Mouse (Mus musculus) NIH3T3 (cell line): ENCODE measurements around the gene Dcst2.
A peak's percentile ranks its signal among the peaks of the same experiment; 100 is the strongest.

ENCODE experiments used
- DNase-seq: peaks from one replicate; pipeline ENCODE4 v3.0.0-alpha.2; 2012; ENCODE audit warnings: low read depth

The Dcst2 gene

DNA sequence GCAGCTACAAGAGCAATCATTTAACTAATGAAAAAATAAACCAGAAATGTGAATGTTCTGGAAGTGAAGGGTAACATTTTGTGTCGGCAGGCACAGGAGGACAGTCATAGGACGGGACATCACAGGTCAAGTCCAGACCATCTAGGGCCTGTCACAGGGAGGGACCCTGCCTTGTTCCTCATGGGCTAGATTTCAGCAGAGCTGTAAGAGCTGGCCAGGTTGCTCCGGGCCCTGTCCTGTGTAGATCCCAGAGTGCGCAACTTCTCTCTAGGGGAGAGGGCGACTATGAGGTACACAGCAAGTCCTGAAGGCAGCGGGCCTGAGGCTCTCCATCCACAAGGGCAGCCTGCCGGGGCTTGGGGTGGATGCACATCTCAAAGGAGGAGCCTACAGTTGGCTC lies at the start of gene Dcst2:
Gene Dcst2 (plus strand): TSS at position 301 of the 400 bp plus-strand sequence.
- DNase-seq, result no peak

DNA sequence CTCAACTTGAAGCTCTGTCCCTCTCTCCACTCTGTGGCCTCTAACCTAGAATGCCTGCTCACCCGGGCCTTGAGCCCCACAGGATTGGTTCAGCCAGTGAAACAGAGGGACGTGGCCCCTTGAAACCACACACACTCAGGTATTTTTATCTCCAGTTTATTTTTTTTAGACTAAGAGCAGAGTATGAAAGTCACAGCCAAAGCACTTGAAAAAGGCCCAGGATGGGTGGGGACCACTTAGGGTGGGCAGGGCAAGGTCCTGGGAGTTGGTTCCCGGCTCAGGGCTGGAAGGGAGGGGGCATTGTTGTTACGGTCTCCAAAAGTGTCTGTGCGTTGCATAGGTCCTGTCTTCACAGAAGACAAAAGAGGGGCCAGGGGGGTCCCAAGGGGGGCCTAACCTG lies 47.4 kb upstream of the Dcst2 start:
- no peak for DNase-seq

DNA sequence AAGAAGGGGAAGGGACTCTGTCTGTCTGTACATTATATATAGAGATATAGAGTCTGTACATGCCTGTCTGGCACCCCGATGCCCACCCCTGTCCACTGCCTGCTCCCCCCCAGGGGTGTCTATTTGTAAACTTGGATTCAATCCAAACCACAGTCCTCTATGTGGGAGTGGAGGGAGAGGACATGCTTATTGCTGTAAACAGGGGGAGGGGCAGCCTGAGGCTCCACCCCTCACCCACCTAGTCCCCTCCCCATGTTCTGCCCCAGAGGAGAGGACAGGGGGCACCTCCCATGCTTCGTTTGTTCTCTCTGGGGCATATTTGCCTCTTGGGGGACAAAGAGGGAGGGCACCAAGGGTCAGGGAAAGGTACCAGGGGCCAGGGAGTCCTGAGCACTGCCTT lies 47.0 kb upstream of the Dcst2 start:
- peak; percentile 28 for DNase-seq

DNA sequence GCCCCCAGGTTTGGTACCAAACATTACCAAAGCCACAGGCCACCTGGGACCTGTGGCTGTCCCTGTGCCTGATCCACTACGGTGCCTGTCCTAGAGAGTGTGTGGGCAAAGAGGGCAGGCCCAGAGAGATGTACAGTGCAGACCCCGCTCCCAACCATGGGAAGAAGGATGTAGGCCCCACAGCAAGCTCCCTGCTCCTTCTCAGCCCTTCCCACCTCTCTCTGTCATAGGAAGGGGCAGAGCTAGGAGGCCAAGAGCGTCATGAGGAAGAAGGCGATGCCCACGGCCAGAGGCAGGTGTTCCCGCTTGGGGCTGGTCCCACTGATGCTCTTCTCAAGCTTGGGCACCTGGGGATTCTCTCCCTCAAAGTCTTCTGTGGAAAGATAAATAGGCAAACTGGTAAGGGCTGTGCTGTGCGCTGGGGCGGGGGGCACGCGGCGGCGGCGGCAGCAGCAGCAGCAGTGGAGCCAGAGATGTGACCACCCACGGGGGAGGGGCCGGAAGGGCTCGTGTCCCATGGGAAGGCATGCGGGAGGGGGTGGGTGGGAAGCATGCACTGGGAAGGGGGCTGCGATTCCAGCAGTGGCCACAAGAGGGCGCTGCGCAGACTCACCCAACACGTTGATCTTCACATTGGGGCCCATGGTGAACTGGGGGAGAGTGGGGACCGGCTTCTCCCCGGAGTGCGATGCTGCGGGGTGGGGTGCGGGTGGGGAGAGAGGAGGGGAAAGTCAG lies 46.4 kb upstream of the Dcst2 start:
- DNase-seq, result peak; percentile 91

DNA sequence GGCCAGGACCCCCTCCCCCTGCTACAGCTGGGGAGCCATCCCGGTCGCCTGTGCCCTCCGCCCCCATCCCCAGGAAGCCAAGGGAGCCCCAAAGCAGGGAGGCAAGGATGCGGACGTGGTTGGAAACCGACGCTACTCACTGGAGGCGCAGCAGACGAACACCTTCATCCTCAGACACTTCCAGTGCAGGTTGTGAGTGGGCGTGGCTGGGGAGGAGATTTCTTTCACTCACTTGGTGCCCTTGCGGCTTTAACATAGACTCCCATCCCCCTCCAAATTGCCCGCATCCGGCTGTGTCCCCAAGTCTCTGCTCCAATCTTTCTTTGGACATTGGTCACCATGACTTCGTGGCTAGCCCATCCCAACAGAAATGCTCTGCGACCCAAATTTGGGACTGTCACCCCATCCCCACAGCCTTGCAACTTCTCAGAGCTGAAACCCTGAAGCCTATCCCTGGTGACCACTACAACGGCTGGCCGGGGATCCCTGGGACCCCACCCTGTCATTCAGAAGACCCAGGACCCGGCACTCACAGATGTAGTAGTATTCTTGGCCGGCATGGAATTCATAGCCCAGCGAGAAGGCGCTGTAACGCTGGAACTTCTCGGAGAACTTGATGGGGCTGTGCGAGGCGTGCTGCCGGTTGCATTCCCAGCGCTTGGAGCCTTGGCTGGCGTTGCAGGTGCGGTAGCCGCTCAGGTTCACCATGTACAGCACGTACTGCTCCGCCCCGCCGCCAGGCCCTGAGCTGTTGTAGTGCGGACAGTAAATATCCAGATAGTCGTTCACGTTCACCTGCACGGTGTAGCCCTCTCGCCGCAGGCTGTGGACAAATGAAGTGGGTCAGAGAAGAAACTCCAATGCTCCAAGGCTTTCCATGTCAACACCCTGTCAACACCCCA lies 45.6 kb upstream of the Dcst2 start:
- no peak for DNase-seq

DNA sequence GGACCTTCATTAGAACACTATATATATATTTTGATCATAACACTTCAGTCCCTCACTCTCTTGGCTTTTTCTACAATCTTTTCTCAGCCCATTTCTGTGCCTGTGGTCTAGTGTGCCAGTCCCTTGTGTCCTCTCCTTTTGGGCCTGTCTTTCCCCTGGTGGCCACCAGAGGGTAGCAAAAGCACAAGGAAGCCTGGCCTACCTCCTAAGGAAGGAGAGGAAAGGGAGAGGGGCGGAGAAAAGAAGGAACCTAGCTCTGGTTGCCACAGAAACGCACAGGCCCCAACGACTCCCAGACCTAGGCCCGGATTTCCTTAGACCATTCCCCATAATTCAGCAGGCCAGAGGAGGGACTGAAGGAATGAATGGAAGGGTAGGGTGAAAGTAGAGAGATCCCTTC lies 44.9 kb upstream of the Dcst2 start:
- peak; percentile 94 for DNase-seq

DNA sequence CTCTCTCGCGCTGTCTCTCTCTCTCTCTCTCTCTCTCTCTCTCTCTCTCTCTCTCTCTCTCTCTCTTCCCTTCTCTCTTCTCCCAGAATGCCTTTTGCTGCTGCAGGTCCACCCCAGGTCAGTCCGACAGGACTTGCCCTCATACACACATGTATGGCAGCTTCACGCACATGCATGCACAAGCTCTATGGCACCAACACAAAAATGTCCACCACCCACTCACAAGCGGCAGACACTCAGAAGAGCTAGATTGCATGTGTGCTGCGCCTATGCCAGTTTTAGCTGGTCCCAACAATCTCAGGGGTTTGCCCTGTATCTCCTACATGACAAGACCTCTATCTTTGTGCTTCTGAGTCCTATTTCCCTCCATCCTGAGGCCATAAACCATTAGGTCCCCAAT lies 44.5 kb upstream of the Dcst2 start:
- no peak for DNase-seq

DNA sequence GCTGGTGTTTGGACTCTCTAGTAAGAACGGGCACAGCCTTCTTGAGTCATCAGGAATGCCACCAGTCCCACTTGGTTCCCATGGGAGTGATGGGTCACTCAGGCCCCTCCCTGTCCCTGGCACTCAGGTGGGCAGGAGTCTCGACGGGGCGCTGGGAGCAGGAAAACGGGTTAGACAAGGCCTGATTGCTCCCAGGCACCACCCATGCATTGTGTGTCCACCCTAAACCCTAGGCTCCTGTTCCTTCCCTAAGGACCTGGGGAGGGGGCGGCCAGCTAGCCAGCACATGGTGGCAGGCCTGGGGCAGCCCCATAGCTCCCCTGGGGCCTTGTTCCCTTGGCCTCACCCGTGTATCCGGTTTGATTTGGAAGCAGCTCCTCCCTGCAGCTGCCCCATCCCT lies 43.5 kb upstream of the Dcst2 start:
- DNase-seq, result no peak

DNA sequence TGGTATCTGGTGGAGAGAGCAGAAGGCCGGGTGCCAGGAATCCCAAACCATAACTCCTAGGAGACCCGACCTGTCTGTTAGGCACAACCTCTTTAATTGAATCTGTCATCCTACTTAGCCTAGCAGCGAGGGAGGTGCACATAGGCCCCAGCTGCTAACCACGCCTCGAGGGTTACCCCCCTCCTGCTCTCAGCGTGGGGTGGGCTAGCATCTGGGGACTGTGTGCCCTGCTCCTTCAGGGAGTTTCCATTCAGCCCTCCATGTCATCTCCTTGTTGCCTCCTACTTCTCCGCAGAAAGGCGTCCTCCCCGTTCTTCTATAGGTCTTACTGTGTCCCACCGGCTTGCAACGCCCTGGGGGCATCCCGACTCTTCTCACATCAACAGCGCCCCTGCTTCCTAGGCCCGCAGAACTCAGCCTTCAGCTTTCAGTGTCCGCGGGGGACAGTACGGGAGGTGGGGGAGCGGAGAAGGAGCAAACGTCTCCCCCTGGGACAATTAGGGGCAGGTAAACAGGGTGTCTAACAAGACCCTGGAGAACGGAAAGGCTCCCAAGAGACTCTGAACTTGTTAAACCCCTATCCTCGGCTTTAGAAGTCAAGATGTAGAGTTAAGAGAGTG lies 42.7 kb upstream of the Dcst2 start:
- no peak for DNase-seq

DNA sequence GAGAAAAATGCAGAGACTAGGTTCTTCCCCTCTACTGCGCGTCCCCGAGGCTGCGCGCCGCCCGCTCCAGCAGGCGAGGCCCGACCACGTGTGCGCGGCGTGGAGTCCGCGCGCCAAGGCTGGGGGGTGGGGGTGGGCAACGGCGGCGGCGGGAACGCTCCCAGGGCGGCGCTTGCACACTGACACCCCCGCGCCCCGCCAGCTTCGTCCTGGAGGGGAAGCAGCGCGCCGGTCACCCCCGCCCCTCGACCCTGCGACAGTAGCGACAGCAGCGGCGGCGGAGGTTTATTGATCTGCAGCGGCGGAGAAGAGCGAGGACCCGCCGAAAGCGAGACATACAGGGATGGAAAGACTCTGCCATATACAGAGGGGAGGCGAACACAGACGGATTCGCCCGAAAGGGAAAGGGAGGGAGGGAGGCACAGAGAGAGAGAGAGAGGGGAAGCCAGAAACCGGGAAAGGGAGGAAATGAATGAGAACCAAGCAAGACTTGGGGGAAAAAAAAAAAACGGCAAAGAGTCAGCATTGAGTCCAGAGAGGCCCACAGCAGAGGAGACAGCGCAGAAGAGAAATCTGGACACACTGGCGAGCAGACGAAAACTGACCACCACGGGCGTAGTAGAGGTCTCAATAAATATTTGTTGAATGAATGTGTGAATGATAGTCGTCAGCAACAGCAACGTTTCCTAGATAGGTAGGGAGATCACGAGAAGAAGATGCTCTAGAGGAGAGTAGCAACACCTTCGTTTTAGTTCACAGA lies 42.0 kb upstream of the Dcst2 start:
- no peak for DNase-seq

DNA sequence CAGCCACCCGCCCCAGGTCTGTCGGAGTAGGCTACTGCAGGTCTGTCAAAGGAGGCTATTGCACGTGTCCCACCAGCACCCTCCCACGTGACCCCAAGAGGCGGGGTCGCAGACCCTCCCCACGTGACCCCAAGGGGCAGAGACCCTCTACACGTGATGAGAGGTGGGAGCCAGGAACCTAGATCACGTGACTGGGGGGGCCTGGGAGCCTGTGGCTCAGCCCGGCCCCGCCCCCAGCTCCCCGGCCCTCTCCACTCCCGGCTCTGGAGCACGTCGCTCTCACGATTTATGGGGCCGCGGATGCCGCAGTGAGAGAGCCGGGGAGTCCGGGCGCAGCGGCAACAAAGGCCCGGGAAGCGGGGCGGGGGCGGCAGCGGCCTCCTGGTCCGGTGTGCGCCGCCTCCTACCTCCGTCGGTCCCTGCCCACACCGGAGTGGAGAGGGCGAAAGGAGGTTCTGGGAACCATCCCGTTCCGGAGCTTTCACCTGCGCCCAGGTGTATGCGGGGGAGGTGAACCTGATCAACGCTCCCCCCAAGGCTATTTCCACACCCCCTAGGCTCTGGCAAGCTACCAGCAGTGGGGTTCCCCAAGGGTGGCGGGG lies 41.1 kb upstream of the Dcst2 start:
- DNase-seq, result peak; percentile 35

DNA sequence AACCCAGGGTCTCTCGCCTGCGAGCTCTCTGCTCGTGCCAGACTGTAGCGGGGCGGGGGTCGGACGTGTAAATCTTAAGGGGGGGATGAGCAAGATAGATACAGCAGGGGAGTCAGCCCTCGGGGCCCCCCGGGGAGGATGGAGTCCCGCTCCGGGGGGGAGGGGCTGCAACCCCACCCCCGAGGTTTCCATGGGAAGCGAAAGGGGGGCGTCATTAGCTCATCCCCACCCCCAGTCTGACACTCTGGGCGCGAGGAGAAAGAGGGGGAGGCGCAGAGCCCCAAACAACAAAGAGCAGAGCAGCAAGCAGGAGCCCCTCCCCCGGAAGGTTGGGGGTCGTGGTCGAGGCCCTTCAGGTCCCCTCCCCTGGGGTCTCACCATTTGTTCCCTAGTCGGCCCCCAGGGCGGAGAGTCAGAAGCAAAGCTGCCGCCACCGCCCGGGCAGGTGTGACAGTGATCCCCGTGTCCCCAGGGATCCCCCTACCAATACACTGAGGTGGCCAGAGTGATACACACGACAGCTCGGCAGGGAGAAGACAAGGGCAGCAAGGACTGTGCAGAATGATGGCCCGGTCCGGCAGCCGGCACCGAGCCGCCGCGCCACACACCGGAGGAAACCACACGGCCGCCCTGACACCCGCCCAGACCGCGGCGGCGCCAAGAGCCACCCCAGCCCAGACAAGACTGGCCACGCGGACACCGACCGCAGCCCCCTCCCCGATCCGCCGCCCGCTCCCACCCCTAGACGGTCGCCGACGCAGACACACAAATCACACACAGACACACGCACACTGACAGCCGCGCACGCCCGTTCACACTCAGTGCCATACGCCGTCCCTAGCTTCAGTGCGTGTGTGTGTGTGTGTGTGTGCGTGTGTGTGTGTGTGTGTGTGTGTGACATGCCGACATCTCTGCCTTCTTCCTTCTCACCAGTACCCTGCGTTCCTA lies 40.3 kb upstream of the Dcst2 start:
- no peak for DNase-seq

DNA sequence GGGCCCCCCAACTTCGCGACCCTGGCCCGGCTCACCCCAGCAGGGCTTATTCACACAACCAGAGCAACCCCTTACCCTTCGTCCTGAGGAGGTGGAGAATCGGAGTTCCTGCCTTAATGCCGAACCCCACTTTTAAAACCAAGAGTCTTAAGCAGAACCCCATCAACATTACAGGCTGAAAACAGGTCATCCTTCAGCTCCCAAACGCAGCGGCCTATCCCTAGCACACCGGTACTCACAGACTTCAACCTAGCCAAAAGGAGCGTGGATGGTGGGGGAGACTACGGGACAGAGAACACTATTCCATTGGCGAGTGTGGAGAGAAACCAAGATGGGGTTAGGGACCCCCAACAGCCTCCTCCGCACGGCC lies 39.7 kb upstream of the Dcst2 start:
- peak; percentile 24 for DNase-seq

DNA sequence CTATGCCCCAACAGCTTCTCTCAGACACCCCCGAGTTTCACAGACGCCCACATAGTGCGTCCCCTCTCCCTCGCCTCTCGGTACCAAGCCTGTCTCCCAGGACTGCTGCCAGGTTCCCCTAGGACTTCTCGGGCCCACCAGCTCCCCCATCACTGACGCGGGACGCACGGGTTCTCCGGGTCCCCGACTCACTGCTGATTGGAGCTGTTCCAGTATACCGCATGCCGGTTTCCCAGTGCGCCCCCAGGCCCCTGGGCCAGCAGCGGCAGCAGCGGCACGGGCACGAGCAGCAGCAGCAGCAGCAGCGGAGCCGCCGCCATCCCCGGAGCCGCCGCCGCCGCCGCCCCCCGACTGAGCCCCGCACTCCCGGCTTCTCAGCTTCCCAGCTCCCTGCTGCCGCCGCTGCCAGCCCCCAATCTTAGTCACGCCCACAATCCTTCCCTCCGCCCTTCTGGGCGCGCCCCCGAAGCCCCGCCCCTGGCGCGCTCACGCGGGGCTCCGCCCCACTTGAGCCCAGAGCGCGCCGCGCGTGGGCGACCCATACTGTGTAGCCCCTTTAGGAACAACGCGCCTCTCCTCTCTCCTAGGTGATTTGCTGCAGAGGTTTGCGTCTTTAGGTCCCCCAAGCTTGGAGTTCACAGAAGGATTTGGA lies 39.1 kb upstream of the Dcst2 start, which contains the start of gene Efna3:
Gene Efna3 (minus strand): TSS at position 452 of the 652 bp plus-strand sequence.
- DNase-seq, result peak; percentile 86

DNA sequence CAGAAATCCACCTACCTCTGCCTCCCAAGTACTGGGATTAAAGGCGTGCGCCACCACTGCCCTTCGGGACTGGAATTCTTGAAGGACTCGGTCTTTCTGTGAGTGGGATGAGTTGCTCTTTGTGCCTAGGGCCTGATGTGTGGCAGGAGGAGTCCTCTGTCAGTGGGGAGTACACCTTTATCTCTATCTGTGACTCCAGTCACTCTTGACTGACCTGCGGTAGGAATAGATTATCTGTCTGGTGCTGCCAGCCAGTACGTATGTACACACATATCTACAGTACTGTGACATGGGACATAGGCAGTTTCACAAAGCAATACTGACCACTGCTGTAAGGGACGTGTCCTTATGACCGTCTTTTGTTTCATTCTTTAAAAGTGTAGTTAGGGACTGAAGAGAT lies 35.9 kb upstream of the Dcst2 start:
- no peak for DNase-seq

DNA sequence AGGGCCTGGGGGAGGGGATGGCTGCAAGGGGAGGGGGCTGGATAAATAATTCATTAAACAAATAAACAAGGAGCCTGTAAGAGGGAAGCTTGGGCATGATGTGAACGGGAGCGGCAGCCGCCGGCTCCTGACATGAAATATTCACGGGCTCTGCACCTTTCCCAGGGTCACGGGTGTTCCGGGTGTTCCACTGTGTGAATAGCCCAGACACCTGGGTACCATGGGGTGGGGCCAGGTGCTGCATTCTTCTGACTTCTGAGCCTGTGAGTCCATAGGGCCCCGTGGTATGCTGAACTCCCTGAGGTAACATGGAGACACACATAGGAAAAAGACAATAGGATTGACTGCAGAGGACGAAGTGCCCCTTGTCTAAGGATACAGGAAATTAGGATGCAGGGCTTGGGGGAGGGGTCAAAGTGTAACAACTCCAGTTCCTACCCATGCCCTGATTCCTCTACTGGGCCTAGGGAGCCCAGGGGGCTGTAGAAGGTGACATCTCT lies 34.4 kb upstream of the Dcst2 start:
- no peak for DNase-seq

DNA sequence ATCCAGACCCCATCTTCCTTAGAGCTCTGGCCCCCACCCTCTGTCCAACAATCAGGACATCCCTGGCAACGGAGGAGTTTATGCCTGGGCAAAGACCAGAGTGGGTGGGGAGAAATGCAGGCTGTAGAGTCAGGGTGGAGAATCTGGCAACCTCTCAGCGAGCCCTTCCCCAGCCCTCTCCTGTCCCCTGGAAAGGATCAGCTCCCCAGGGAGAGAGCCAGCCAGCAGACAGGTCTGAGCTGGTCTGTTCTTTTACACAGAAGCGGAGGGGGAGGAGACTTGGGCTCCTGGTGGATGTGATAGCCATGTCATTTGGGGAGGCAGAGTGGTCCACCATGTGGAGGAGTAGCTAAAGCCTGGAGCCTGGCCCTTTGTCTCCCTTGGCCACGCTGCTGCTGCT lies 33.2 kb upstream of the Dcst2 start:
- no peak for DNase-seq

DNA sequence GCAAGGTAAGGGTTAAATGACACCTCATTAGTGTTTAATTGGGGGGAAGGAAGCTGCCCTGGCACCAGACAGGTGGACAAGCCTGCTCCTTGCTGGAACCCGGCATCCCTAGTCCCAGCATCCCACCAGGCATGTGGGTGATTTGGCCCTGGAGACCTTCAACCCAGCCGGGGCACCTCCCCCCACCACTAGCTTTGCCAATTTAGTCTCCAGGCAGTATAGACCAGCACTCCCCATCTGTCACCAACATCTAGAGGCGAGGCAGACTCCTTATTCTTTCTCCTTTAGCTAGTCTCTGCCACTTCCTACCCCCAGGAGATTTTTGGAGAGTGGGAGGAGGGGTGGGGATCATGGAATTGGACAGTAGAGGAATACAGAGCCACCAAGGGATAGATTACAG lies 31.4 kb upstream of the Dcst2 start:
- no peak for DNase-seq

DNA sequence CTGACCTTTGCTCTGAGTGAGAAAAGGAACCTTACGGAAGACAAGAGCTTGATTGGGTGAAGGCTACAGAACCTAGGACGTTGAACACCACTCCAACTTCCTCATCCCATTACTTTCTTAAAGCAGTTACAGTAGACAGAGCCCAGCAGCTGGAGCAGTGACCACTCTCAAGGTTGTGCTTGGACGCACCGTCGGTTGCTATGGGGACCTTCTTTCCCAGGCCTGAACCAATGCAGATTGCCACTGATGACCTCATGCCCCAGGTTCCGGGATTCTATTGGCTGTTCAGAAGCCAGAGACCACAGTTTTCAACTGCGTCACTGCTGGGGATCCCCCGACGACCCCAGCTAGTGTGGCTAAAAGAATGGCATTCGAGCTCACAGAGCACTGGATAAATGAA lies 30.8 kb upstream of the Dcst2 start:
- no peak for DNase-seq

DNA sequence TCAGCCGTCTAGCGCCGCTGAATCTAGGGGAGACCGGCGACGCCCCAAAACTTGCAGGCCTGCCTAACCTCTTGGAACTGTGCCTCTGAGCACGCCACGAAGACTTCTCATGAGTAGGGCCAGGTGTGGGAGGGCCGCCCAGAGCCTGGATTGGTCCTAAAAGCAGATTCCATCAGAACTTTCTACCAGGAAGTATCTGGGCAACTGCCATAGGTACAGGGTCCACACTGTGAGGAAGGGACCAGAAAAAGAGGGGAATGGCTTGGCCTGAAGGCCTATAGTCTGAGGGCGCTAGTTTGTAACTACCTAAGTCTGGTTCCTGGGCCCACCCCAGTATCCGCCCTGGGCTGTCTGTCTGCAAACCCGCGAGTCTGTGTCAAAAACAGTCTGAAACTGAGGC lies 30.2 kb upstream of the Dcst2 start:
- no peak for DNase-seq
